Mouse (Mus musculus) monocyte, adult 2 months (primary cell): Measurements from ENCODE around the gene Ppt1.

Experiments used
- DNase-seq, 2 experiments: peaks; one replicate each; pipeline ENCODE4 v3.0.0; 2022; ENCODE audit warnings: low spot score in 2 of 2, low read depth in 1 of 2

Gene Ppt1

GRCm38 (mm10) chr4:122868041-122868440, 32.0 kb downstream of the Ppt1 start:
- DNase-seq, result no peak

DNA sequence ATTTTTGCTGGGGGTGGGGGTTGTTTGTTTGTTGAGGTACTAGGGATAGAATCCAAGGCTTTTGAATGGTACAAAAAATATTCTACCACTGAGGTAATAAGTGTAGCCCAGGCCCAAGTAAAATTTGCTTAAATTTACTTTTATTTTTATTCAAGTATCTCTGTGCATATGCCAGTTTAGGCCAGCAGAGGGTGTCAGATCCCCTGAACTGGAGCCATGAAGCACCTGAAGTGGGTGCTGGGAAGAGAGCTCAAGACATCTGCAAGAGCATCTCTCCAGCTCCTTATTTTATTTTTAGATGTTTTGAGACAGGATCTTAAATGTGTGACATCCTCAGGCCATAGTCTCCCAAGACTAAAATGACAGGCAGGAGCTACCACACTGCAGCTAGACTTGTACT, 34.0 kb downstream of the Ppt1 start:
- no peak for DNase-seq

DNA sequence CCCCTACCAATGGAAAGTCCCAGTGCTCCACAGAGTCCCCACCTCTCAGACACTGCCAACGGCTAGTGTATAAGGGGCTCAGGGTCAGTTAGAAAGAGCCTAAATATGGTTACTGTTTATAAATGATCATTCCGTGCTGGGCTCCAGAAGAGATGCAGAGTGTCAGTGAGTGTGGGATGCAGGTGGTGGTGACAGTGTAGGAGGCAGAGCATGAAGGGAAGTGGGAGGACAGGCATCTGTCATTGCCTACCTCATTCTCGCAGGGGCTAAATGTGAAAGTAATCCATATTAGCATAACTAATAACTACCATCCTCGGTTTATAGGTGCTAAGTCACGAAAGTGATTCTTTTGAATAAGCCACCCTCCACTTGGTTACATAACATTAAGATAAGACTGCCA, 34.7 kb downstream of the Ppt1 start:
- DNase-seq, result no peak

DNA sequence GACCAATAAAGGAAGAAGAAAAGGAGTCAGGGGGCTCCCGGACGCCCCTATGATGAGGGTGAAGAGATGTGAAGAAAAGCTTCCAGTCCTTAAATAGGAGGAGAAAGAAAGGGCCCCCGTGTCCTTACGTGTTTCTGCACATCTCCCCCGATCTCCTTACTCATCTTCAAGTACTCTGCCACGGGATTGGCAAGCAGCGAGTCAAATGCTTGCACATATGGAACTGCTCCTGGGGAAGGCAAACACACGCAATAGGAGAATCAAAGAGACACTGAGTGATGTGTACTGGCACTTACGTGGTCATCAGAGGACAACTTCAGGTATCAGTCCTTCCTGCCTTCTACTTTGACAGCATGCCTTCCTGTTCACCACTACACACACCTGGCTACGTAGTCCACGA, 35.2 kb downstream of the Ppt1 start:
- DNase-seq, result no peak

DNA sequence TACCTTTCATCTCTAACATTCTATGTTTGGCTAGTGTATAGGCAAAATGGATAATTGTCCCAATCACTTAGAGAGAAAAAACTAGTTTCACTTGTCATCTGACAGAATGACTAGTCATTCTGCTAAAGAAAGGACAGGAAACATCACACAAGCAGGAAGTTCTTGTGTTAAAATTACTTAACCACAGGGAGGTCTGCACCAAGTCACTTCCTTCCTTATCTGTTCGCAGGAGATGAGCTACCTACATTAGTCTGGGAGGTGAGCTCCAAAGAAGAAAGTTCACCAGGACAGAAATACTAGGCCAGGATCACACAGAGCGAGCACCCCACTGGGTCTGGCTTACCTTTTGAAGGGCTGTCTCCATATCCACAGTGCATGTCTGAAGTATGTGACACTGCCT, 35.9 kb downstream of the Ppt1 start:
- DNase-seq, result no peak

GRCm38 (mm10) chr4:122873003-122873402, 37.0 kb downstream of the Ppt1 start:
- no peak for DNase-seq

GRCm38 (mm10) chr4:122873512-122873911, 37.5 kb downstream of the Ppt1 start:
- DNase-seq, result no peak

- DNase-seq, result no peak
Observed at GRCm38 (mm10) chr4:122878333-122879070, 42.5 kb downstream of the Ppt1 start.

- no peak for DNase-seq
Observed at GRCm38 (mm10) chr4:122882544-122882943, 46.5 kb downstream of the Ppt1 start.

DNA sequence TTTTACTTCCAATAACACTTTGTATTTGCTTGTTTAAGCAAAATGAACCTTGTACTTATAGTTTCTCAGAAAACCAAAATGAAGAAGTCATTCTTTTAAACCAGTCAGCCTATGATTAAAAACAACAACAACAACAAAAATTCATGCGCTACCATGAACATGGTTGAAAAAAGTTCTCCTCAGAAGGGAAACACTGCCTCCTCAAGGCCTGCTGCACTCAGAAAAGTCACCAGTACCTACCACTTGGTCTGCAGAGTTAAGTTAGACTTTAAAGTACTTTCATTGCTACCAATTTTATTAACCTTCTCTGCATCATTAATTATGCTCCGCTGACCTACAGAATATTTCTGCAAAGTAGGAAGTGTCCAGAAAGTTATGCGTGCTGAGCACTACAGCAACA, 47.3 kb downstream of the Ppt1 start:
- no peak for DNase-seq

GRCm38 (mm10) chr4:122884051-122884450, 48.0 kb downstream of the Ppt1 start:
- no peak for DNase-seq

DNA sequence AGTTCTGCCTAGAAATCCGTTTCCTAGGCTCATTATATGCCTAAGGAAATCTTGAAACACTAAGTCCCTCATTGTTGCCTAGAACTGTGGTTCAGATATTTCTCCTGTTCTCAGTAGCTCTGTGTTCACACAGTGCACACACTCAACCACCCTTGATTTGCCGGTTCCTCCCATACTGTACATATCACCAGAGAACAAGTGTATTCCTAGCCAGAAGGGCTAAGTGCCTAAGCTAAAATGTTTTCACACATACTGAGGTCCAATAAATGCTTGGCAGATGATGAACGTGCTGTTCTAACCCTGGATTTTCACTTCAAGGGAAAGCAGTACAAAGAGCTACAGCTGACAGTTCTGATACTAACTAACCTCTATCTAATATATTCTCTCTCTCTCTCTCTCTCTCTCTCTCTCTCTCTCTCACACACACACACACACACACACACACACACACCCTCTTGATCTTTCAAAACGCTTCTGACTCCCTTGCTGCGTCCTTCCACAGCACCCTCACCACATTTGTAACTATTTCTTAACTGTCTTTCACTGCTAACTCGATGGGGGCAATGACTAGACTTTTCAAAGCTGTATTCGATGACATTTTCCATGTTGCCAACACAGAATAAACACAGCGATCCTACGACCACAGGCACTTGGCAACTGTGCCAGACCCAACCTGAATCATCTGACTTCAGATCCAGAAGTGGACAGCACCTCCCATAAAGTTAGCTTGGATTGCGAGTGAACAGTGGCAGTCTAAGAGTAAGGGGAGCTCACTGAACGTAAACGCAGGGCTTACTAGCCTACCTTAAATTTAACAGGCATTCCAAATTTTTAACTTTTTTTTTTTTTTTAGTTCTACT, 48.7 kb downstream of the Ppt1 start:
- DNase-seq, result no peak

DNA sequence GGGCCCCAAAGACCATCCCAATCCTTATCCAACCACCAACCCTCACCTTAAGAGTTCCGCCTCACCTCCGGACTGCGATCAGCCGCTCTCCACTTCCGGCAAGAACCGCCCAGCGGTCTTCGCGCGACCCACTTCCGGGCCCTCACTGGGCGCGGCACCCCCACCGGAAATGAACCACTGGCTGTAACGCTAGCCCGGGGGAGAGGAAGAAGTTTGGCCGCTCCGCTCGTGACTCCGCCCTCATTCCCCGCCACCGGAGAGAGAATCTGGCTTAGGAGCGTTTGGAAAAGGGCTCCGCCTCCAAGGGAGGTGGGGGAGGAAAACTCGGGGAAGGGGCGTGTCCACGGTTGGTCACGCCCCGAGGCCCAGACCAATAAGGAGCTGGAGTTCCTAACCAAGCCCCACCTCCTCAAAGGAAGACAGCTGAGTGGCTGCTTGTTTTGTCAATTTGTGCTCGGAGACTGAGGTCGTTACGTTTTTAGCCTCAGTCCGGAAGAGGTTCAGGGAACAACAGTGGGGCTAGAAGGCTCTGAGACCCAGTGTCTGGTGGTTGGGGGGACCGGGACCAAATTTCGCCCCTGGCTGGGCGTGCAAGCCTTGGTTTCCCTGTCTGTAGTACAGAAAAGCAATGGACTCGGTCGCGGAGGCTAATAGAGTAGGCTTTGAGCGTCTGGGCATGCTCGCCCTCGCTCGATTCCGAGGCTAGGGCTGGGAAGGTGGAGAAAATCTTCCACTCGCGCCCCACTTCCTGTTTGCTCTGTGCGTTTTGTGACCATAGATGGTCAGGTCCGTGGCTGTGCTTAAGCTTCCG, 49.9 kb downstream of the Ppt1 start, which contains the start of gene Cap1:
Gene Cap1 (minus strand): TSS at position 289 of the 811 bp plus-strand sequence.
- DNase-seq, result peak; percentile 96 to 97

- no peak for DNase-seq
Observed at GRCm38 (mm10) chr4:122886579-122887254, 50.7 kb downstream of the Ppt1 start.

DNA sequence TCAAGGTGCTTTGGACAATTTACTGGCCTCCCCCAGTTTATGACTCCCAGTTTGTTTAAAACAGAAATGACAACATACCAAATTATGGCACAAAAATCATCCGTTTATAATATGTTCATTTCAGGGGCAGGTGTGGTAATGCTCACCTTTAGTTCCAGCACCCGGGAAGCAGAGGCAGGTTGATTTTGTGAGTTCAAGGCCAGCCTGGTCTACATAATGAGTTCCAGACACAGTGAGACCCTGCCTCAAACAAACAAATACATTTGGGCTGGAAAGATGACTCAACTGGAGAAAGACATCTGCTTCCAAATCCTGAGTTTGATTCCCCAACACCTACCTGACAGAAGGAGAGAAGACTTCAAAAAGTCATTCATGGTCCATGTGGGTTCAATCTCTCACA, 51.3 kb downstream of the Ppt1 start:
- no peak for DNase-seq

DNA sequence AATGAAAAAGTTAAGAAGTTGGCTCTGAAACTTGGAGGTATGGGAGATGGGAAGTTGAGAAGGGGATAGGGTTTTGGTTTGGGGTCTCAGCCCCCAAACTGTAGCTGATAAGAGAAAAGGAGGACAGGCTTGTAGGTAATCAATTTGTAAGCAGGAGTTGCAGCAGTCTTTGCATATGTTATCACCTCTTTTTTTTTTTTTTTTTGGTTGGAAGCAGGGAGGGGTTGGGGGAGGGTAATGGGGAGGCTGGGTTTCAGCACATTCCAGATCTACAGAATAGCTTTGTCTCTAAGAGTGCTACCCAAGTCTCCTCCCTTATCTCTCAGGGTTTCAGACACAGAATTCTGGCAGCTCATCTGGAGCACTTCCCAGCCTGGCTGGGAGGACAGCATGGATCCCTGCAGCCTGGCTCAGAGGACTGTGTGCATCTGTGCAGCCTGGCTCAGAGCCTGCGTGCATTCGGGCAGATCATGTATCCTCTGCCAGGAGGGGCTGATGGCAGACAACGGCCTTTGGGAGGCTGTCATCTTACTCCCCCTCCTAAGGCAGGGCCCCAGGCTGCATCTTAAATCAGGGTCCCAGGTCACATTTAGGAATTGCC, 54.9 kb downstream of the Ppt1 start:
- DNase-seq, result no peak

GRCm38 (mm10) chr4:122891597-122891996, 55.6 kb downstream of the Ppt1 start:
- DNase-seq, result no peak

DNA sequence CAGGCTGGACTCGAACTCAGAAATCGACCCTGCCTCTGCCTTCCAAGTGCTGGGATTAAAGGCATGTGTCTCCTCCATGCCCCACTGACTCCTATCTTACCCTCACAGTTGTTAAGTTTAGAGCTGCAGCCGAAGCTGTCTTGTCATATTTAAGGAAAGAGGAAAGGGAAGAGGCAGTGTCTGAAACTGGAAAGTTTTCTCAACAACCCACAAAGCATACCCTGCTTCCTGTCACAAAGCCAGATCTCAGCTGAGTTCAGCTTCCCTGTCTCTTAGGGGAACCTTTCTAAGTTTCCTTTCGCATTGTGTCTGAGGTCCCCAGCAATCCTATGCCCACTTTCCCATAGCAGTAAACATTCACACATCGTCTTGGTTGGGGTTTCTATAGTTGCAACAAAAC, 56.1 kb downstream of the Ppt1 start:
- peak in 1 of 2 experiments; percentile 32 for DNase-seq

GRCm38 (mm10) chr4:122897750-122898149, 61.7 kb downstream of the Ppt1 start:
- DNase-seq, result no peak

GRCm38 (mm10) chr4:122898313-122898712, 62.3 kb downstream of the Ppt1 start:
- DNase-seq, result peak in 1 of 2 experiments; percentile 41
